Mouse (Mus musculus) left cerebral cortex, postnatal 14 days (tissue): ENCODE data around the gene Tmem106b. TPM values are rescaled to one million over a fixed set of nuclear protein-coding genes. Genes with fewer than 3 reads are reported as not detected.
A peak's percentile ranks its signal among the peaks of the same experiment; 100 is the strongest.

ENCODE experiments used
- DNase-seq, 2 experiments: peaks; one replicate each; pipeline ENCODE4 v3.0.0; 2021 to 2022; ENCODE audit warnings: low spot score in 2 of 2, mixed read lengths in 1 of 2
- intact Hi-C: fragments of 180-260 bp; cut with DNase I; formaldehyde crosslinking; loops from one replicate; pipeline ENCODE4 v1.15.1; 2025
- long read RNA-seq, 2 experiments: library from polyadenylated mRNA; stranded (forward); transcript quantifications; one replicate each; pipeline ENCODE4 v2.0.0; 2021
- total RNA-seq, 2 experiments: library from RNA; stranded (reverse); gene quantifications; 2 replicates each; pipeline ENCODE4 v1.2.3; 2021

The Tmem106b gene
- 100 to 1,000 TPM; 152 to 159 TPM for total RNA-seq
- long read RNA-seq, experiment 1, full-length matches to known transcripts = 37 of 54 reads
- long read RNA-seq, experiment 1, partial matches to known transcripts = 2 of 54 reads
- long read RNA-seq, experiment 1, other reads (novel, unspliced or antisense) = 15 of 54 reads
- long read RNA-seq, experiment 2, full-length matches to known transcripts = 27 of 38 reads
- long read RNA-seq, experiment 2, partial matches to known transcripts = 1 of 38 reads
- long read RNA-seq, experiment 2, other reads (novel, unspliced or antisense) = 10 of 38 reads

DNA sequence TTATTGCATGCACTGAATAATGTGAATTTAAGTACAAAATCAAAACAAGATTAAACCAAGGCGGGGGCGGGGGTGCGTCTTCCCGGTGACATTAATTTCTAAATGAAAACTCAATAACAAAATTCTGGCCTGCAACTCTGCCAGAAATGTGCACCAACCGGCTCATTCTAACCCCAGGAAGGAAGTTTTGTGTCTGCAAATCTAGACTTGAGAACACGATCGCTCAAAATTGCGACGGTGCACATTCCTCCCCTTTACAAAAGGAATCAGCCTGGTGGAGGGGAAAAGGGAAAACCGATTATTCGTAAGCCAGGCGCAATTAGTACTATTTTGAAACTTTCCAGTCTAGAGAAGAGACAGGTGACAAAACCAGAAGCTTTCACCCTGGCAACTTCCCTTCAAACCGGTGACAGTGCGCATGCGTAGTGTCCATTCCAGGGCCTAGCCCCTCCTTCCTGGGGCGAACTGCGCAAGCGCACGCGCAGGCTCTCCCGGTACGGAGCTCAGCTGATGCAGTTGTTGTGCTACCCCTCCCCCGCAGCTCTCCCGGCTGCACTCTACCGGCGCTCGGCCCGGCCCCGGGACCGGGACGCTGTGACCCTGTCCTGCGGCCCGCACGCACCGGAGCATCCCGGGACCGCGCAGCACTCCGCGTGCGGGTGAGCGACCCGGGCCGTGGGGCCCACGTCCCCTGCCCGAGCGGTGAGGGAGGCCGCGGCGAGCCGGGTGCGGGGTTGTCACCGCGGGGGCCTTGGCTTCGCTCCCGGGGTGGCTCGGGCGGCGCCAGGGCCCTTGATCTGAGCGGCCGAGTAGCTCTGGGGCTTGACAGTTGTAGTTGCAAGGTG is at the start of gene Tmem106b:
Gene Tmem106b (plus strand): TSS at position 458 of the 845 bp plus-strand sequence.
- intact Hi-C loops = no loop called here

GRCm38 (mm10) chr6:13021245-13022100 is 48.1 kb upstream of the Tmem106b start:
- intact Hi-C loops = no loop called here
- no peak for DNase-seq

More for the DNA sequence above, at the start of gene Tmem106b:
- peak; percentile 97 for DNase-seq

DNA sequence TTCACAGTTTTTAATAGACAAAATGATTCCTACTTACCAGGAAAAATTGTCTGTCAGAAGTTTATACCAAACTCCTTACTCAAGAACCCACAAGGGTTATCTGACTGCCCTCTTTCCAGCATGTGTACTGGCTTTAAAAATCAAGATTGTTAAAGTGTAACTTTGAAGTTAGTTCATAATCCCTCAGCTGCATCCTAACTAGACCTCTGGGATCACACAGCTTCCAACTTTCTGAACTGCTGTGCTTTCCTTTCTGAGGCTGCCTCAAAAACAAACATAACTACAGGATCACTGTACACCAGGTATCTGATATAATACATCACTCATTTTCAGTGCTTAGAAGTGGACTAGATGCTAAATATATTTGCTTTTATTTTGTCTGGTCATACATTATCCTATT is 39.0 kb upstream of the Tmem106b start:
- intact Hi-C loops = loop anchor here (5.0 kb wide), 1 partner anchor 678 kb away; no protein-coding TSS in a partner anchor
- no peak for DNase-seq

GRCm38 (mm10) chr6:13030961-13031360 is 38.6 kb upstream of the Tmem106b start:
- peak; percentile 3 to 28 for DNase-seq
- intact Hi-C loops = loop anchor here (5.0 kb wide), 1 partner anchor 679 kb away; no protein-coding TSS in a partner anchor

DNA sequence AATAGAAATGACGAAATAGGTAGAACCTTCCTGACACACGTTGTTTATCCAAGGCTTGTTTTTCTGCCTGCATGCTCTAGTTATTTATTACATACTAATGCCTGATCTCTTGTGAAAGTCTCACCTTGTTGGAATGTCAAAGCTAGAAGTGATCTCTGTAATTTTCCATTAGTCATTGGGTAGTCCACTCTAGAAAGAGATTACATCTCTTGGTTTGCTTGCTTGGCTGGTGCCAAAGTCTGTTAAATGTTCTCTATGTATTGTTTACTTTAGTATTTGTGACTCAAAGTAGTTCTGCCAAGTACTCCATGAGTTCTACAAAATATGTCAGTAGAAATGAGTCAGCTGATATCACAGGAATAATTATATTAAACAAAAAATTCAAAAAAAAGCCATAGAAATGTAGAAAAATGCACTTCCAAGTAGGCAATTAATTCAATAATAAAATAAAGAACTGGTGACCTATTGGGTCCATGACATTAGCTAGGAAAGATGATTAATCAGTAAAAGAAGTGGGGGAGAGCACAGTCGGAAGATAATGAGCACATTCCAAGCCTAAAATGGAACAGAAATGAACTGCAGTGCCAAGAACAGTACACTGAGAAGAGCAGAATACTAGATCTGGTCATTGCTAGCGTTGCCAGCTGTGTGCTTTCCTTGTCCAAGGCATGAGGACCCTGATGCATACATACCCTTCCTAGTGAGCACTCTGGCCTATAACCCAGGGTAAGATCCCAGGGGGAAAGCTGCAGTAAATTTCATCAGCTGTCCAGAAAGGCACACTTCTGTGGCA is 17.0 kb upstream of the Tmem106b start:
- no peak for DNase-seq
- intact Hi-C loops = no loop called here

DNA sequence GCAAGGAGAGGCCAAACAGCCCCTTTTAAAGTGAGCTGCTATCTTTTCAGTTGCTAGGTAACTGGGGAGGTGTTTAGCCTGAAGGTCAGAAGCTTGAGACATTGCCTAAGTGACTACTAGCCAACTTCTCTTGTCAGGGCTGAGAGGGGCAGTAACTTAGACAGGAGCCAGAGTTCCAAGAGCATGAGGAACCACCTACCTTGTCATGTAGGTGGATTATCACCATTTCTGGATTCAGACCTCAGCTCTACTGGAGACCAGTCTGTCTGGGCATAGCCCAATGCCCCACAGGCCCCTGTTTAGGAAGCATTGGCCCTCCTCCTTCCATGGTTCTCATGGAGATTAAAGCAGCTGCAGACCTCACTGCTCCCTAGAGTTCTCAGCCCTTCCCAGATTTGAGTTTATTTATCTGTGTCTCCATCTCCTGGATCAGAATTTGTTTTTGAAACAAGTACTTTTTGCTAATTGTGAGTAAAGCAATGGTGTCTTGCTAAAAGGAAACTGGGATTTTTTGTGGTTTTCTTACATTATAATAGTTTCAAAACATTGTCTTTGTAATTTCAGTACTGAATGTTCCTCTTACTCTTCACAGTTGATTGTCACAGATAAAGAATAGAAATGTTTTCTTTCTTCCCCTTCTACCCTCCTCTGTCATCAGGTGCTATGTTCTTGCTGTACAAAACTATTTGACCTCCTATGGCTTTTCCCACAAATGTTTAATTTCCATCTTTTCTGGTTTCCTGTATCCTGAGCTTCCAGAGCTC is 8.1 kb upstream of the Tmem106b start:
- DNase-seq = no peak
- intact Hi-C loops = no loop called here

- no peak for DNase-seq
- intact Hi-C loops = no loop called here
Observed at GRCm38 (mm10) chr6:13062063-13062462, 7.5 kb upstream of the Tmem106b start.

- intact Hi-C loops = no loop called here
- DNase-seq = no peak
Observed at GRCm38 (mm10) chr6:13062691-13063255, 6.8 kb upstream of the Tmem106b start.

GRCm38 (mm10) chr6:13070147-13070425 is 527 bp downstream of the Tmem106b start:
- peak in 1 of 2 experiments; percentile 6 for DNase-seq
- intact Hi-C loops = no loop called here

GRCm38 (mm10) chr6:13070485-13070884 is 926 bp downstream of the Tmem106b start:
- intact Hi-C loops = no loop called here
- peak; percentile 5 to 9 for DNase-seq

DNA sequence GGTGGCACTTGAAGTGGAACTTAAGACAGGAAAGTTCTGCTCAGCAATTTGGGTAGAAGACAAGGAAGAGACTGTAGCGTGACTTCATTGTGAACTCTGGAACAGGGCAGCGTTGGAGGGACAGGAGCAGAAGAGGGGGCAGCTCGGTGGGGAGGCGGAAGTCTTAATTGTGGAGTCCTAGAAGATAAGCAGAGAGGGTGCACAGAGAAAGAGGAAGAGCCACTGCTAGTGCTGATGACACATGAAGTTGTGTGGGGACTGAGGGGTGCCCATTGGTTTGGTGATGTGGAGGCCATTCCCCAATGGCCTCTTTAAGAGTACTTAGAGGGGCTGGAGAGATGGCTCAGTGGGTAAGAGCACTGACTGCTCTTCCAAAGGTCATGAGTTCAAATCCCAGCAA is 3.5 kb downstream of the Tmem106b start:
- intact Hi-C loops = no loop called here
- no peak for DNase-seq

- DNase-seq = no peak
- intact Hi-C loops = no loop called here
Observed at GRCm38 (mm10) chr6:13073876-13074275, 4.3 kb downstream of the Tmem106b start.

GRCm38 (mm10) chr6:13082881-13083280 is 13.3 kb downstream of the Tmem106b start:
- peak; percentile 39 to 50 for DNase-seq
- intact Hi-C loops = no loop called here

DNA sequence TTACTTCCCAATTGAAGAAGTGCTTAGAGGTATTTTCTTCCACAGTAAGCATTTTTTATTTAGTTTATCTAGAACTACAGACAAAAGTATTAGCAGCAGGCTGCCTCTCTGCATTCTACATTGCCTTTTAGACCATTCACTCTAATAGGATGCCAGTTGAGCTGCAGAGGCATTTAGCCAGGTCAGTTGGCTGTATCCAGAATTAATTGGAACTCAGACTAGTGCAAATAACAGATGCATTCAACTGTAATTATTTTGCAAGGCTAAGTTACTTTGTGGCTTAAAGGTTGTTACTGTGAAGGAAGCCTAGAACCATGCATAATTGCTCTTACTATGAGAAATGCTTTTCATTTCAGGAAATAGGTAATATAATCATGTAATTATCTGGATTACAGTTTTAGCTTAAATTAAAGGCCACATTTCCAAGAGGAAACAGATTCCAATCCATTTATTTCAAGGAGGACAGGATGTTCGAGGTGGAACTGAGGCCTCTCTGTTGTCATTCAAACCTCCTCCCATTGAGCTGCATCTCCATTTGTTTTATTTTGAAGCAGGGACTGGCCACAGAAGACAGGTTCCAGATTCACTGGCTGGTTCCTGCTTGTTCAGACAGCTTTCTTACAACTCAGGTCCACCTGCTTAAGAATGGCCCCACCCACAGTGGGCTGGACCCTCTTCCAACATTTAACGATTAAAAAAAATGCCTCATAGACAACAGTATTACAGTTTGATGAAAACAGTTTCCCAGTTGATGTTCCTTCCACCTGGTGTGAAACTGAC is 27.3 kb downstream of the Tmem106b start:
- no peak for DNase-seq
- intact Hi-C loops = no loop called here

GRCm38 (mm10) chr6:13100137-13100536 is 30.6 kb downstream of the Tmem106b start:
- no peak for DNase-seq
- intact Hi-C loops = no loop called here

DNA sequence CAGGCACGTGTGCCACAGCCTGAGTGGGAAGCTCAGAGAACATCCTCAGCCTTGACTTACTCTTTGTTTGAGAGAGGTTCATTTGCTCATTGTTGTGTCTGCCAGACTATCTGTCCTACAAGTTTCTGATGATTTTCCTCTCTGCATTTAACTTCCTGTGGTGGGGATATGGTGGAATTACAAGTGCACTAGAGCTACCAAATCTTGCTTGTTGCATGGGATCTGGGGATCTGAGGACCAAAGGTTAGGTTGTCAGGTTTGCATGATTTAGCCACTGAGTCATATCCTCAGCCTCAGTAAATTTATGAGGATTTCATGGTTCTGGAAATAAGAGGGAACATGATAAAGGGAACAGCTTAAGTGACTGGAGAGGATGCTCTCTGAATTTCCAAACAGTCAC is 39.1 kb downstream of the Tmem106b start:
- DNase-seq = no peak
- intact Hi-C loops = no loop called here

DNA sequence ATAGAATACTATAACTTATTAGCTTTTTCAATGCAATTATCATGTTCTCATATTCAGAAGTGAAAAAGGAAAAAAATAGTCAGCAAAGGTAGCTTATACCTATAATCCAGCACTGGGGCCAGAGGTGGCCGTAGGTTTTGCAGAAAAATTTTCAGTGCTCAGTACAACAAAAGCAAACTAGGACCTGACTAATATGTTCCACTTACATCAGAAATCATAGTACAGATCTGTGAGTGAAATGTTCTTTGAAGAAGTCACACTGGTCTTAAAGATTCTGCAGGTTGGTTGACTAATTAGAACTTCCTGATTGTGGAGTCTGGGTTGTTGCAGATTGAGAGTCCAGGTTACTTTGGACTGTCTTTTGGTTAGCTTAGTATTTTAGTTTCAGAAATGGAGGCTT is 67.7 kb downstream of the Tmem106b start:
- no peak for DNase-seq
- intact Hi-C loops = no loop called here
